In the genomic region with DNA sequence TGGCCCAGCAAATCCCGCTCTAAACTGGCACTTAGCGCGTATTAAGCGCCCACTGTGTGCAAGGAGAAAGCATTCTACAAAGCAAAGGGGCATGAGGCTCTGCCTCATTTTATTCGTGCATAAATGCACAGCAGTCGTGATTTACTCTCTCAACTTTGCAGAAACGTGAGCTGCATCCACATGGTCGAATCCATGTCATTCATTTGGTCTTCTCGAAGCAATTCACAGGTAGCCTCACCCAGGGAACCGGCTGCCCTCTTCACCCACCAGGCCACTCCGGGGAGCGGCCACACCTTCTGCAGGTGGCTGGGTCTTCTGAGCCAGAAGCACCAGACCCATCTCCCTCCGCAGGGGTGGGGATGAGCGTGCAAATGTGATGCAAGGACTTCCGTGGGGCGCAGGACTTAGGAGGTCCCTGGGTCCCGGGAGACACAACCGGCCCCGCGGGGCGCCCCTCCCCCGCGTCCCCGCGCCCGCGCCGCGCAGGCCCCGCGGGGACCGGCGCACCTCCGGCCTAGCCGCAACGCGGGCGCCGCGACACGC, we compare ENCODE assay signal across 8 mouse cellular contexts. TPM values are rescaled to one million over a fixed set of nuclear protein-coding genes. Genes with fewer than 3 reads are reported as not detected.
DNase-seq lines count a peak whose midpoint lies in the region; ATAC-seq and TF ChIP-seq lines count a peak whose summit lies in the region.

No protein-coding gene starts in this region.

- WGBS in forebrain, embryonic 13.5 days: 3% methylated on average over 36 of the region's 41 CpGs
- 9% methylated on average over 40 of the region's 41 CpGs for WGBS in intestine, postnatal 0 days
- 8% methylated on average over 33 of the region's 41 CpGs for WGBS in liver, postnatal 0 days (ENCODE audit: insufficient replicate concordance)
- WGBS in olfactory bulb, adult 2 months: 11% methylated on average over 41 of the region's 41 CpGs

- no peak for TF ChIP-seq POLR2A in olfactory bulb, adult 2 months (IDR thresholded peaks at IDR 0.05; ENCODE audit: insufficient read depth, low read depth, low read length)

- H3K4me1 ChIP-seq in forebrain, embryonic 13.5 days: peaks cover 22% of the 10 kb centered on the region
- H3K4me1 ChIP-seq in intestine, postnatal 0 days (replicated peaks; ENCODE audit: control insufficient read depth, insufficient read depth, low read length): no peaks in the 10 kb centered on the region
- H3K4me1 ChIP-seq in liver, postnatal 0 days (ENCODE audit: insufficient read depth): 0 out of 2 replicates have a peak, but pooled peaks cover 8% of the 10 kb centered on the region
- 0 out of 2 replicates have a peak, but pooled peaks cover 6% of the 10 kb centered on the region for H3K4me1 ChIP-seq in olfactory bulb, adult 2 months (ENCODE audit: control insufficient read depth, insufficient read depth, low read length)

- no peak for TF ChIP-seq EP300 in liver, postnatal 0 days (IDR thresholded peaks at IDR 0.05; ENCODE audit: low read depth)

- no peaks in the 10 kb centered on the region for H3K36me3 ChIP-seq in forebrain, embryonic 13.5 days (ENCODE audit: poor library complexity, severe bottlenecking)
- H3K36me3 ChIP-seq in intestine, postnatal 0 days (ENCODE audit: control insufficient read depth, insufficient read depth): no peaks in the 10 kb centered on the region
- H3K36me3 ChIP-seq in liver, postnatal 0 days (replicated peaks; ENCODE audit: insufficient read depth, low read length): no peaks in the 10 kb centered on the region

- no peaks in the 10 kb centered on the region for H3K9me3 ChIP-seq in forebrain, embryonic 13.5 days (replicated peaks)
- H3K9me3 ChIP-seq in intestine, postnatal 0 days (ENCODE audit: control insufficient read depth): no peaks in the 10 kb centered on the region
- H3K9me3 ChIP-seq in liver, postnatal 0 days (ENCODE audit: low read length): no peaks in the 10 kb centered on the region

- no peak for TF ChIP-seq CTCF in intestine, postnatal 0 days (IDR thresholded peaks at IDR 0.05; ENCODE audit: low read depth)
- no peak for TF ChIP-seq CTCF in liver, postnatal 0 days (IDR thresholded peaks at IDR 0.05; ENCODE audit: low read depth)
- no peak for TF ChIP-seq CTCF in olfactory bulb, adult 2 months (IDR thresholded peaks at IDR 0.05; ENCODE audit: insufficient read depth, low read depth, low read length)

- ATAC-seq in forebrain, embryonic 13.5 days: peak; percentile 25; the same call in 1 of the 2 replicates
- peak; percentile 56; the same call in 1 of the 2 replicates for ATAC-seq in intestine, postnatal 0 days
- peak; percentile 18 for ATAC-seq in liver, postnatal 0 days

- H3K4me3 ChIP-seq in forebrain, embryonic 13.5 days: peak overlapping the region; percentile 81
- peak overlapping the region; percentile 81 for H3K4me3 ChIP-seq in intestine, postnatal 0 days (ENCODE audit: low read depth, low read length)
- peak overlapping the region; percentile 75 for H3K4me3 ChIP-seq in liver, postnatal 0 days (ENCODE audit: low read depth, low read length)
- H3K4me3 ChIP-seq in olfactory bulb, adult 2 months (ENCODE audit: insufficient read depth, low read depth, low read length): peak overlapping the region; percentile 90

- peaks cover 5% of the 10 kb centered on the region; the same call in 1 of the 2 replicates for H3K27me3 ChIP-seq in forebrain, embryonic 13.5 days
- no peaks in the 10 kb centered on the region for H3K27me3 ChIP-seq in intestine, postnatal 0 days (replicated peaks; ENCODE audit: control insufficient read depth, insufficient read depth, low read length)
- H3K27me3 ChIP-seq in liver, postnatal 0 days (ENCODE audit: insufficient read depth, low read length): 0 out of 2 replicates have a peak, but pooled peaks cover 7% of the 10 kb centered on the region

- peak overlapping the region; percentile 85 for H3K9ac ChIP-seq in forebrain, embryonic 13.5 days
- peak overlapping the region; percentile 67 for H3K9ac ChIP-seq in intestine, postnatal 0 days (ENCODE audit: low read depth, low read length)
- H3K9ac ChIP-seq in liver, postnatal 0 days (replicated peaks): peak overlapping the region; percentile 73

- H3K4me2 ChIP-seq in forebrain, embryonic 13.5 days: peak overlapping the region; percentile 84
- peak overlapping the region; percentile 98 for H3K4me2 ChIP-seq in intestine, postnatal 0 days (replicated peaks; ENCODE audit: low read depth)
- peak overlapping the region; percentile 83 for H3K4me2 ChIP-seq in liver, postnatal 0 days (ENCODE audit: low read depth, low read length)

- DNase-seq in kidney, adult 18-20 months: peak; percentile 13
- no peak for DNase-seq in kidney, postnatal 36 days
- DNase-seq in brain, adult 2 months (ENCODE audit: low read depth, low spot score): peak; percentile 36
- peak; percentile 21 for DNase-seq in liver, postnatal 0 days
- no peak for DNase-seq in adipocyte (ENCODE audit: low spot score)

- H3K27ac ChIP-seq in forebrain, embryonic 13.5 days: no peak overlapping the region
- no peak overlapping the region for H3K27ac ChIP-seq in intestine, postnatal 0 days (ENCODE audit: low read depth, low read length)
- no peak overlapping the region for H3K27ac ChIP-seq in liver, postnatal 0 days (ENCODE audit: low read depth)
- no peak overlapping the region for H3K27ac ChIP-seq in olfactory bulb, adult 2 months (ENCODE audit: insufficient read depth, low read depth, low read length)

RNA-seq across cellular contexts. Expression of a gene that starts 0.9 kb away (rescaled TPM):
- 16.0 and 16.2 TPM in 2 replicates for polyA plus RNA-seq in forebrain, embryonic 13.5 days (2015; fragmentation: Nextera tagmentation; extraction: Ambion mirVana)
- 5.1 and 6.0 TPM in 2 replicates for polyA plus RNA-seq in intestine, postnatal 0 days (2015; fragmentation: Nextera tagmentation; extraction: Ambion mirVana)
- polyA plus RNA-seq in liver, postnatal 0 days (2015; fragmentation: Nextera tagmentation; extraction: Ambion mirVana): 2.5 and 3.3 TPM in 2 replicates
- polyA plus RNA-seq in olfactory bulb, adult 2 months (2012; ENCODE audit: insufficient read depth, insufficient read length, low replicate concordance, missing spikeins): not detected in 2 replicates

Comparison
In these comparisons a context has a peak if more than half of its experiments do, and no peak if none do; other contexts are left out.
1. DNase-seq: peak in kidney, adult 18-20 months (single experiment), brain, adult 2 months (single experiment) and liver, postnatal 0 days (single experiment); none in kidney, postnatal 36 days (0 of 2) and adipocyte (single experiment).
2. Peak in every context shown above with its lines, with median percentiles within 50 percentile points of each other: ATAC-seq, H3K4me2 ChIP-seq, H3K4me3 ChIP-seq and H3K9ac ChIP-seq.